Mouse (Mus musculus): Measurements from ENCODE around the gene Uvrag.

Gene Uvrag

GRCm38 (mm10) chr7:98895501-98896095 lies 245.3 kb downstream of the Uvrag start:
- DNase-seq (ENCODE audit: low read depth in 1 of 2, low spot score in 2 of 2): no peak

DNA sequence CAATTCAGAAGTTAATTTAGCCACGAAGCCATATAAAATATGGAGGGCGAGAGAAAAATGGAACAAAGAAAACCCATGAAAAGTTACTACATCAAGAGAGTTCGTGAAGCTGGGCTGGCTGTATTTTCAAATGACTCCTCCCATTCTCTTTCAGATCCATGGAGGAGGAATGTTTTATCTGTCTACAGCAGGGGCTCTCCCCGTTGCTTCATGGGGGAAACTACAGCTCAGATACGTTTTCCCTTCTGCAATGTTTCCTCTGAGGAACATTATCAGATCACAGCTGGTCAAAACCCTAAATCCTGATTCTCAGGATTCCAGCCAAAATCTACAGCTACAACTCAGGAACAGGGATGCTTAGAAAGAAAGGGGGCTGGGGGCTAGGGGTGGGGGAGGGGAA lies 246.2 kb downstream of the Uvrag start:
- DNase-seq (ENCODE audit: low read depth in 1 of 2, low spot score in 2 of 2): no peak

GRCm38 (mm10) chr7:98894305-98894704 lies 246.6 kb downstream of the Uvrag start:
- no peak for DNase-seq (ENCODE audit: low read depth in 1 of 2, low spot score in 2 of 2)

DNA sequence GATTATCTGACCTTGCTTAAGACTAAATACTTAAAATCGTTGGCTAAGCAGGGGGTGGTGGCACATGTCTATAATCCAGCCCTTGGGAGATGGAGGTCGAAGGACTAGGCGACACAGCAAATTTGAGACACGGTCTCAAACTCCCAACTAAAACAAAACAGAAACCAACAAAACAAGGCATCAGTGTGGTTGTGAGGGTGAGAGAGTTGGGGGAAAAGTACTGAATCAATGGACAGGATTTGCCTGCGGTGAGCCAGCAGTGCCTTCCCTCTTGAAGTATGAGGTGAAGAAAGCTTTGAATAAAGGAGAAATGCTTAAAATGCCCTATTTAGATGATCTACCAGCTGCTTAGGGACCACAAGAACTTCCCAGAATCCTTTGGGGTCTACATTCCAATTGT lies 247.8 kb downstream of the Uvrag start:
- no peak for DNase-seq (ENCODE audit: low read depth in 1 of 2, low spot score in 2 of 2)

DNA sequence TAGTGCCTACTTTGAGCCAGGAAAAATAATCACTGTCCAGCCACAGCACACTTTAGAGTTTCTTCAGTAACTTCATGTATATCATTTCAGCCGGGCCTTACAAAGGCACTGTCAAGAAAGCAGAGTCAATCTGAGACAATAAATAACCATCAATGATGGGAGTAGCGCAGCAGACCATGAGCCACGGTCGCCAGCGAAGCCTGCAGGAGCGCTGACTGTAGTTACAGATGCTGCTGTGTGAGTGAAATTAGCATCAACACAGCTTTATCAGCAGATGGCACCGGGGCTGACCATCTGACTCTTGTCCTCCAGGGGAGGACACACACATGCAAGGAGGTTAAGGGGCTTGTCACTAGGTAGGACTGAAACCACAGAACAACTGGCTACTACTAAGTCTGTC lies 251.7 kb downstream of the Uvrag start:
- no peak for DNase-seq (ENCODE audit: low read depth in 1 of 2, low spot score in 2 of 2)

- no peak for DNase-seq (ENCODE audit: low read depth in 1 of 2, low spot score in 2 of 2)
These were observed 252.1 kb downstream of the Uvrag start for GRCm38 (mm10) chr7:98888810-98889209.

- DNase-seq (ENCODE audit: low read depth in 1 of 2, low spot score in 2 of 2): no peak
These were observed 253.1 kb downstream of the Uvrag start for GRCm38 (mm10) chr7:98887811-98888261.

DNA sequence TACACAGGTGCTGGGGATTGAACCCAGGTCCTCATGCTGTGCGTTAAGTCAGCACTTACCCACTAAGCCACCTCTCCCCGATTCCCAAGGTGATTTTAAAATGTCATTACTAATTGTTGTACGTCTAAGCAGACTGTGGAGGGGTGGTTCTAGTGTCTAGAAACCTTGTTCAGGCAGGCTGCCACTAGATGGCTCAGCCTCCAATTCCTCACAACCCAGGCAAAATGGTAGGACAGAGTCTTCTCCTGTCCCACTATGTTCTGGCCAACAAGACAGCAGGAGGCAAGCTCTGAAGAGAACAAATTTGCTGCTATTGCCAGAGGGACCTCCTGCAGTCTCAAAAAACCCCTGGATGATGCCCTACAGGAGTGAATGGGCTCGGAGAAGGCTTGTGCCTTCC lies 259.1 kb downstream of the Uvrag start:
- no peak for DNase-seq (ENCODE audit: low read depth in 1 of 2, low spot score in 2 of 2)

GRCm38 (mm10) chr7:98879176-98879575 lies 261.8 kb downstream of the Uvrag start:
- no peak for DNase-seq (ENCODE audit: low read depth in 1 of 2, low spot score in 2 of 2)

- DNase-seq (ENCODE audit: low read depth in 1 of 2, low spot score in 2 of 2): no peak
These were observed 264.8 kb downstream of the Uvrag start for GRCm38 (mm10) chr7:98876119-98876518.

DNA sequence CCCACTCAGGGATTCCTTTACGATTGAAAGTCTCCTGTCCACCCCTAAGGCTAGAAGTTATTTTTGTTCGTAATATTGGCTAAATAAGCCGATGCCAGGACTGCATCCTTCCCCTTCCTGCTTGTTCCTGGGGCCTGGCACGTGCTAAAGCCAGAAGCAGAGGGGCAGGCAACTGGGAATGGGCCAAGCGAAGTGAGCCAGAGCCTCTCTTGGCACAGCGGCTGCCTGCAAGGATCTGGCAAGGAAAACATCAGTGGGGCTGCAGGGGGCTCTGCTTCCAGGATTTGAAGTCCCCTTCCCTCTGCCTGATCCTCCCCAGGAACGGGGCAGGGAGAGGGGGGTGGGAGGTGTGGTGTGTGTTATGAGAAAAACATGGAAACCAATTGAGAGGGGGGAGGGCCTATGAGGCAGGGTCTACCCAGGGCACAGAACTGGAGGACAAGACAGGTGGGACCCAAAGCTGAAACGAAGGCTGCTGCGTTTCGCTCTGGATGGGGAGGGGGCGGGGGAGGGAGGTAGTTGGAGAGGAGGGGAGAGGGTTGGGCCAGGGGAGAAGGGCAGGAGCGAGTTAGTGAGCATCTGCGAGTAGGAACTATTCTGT lies 265.5 kb downstream of the Uvrag start:
- no peak for DNase-seq (ENCODE audit: low read depth in 1 of 2, low spot score in 2 of 2)

GRCm38 (mm10) chr7:98874411-98874951 lies 266.5 kb downstream of the Uvrag start:
- no peak for DNase-seq (ENCODE audit: low read depth in 1 of 2, low spot score in 2 of 2)

GRCm38 (mm10) chr7:98873316-98873715 lies 267.6 kb downstream of the Uvrag start:
- DNase-seq (ENCODE audit: low read depth in 1 of 2, low spot score in 2 of 2): no peak

- DNase-seq (ENCODE audit: low read depth in 1 of 2, low spot score in 2 of 2): no peak
These were observed 269.1 kb downstream of the Uvrag start for GRCm38 (mm10) chr7:98871882-98872281.

GRCm38 (mm10) chr7:98870791-98871190 lies 270.1 kb downstream of the Uvrag start:
- no peak for DNase-seq (ENCODE audit: low read depth in 1 of 2, low spot score in 2 of 2)

- DNase-seq (ENCODE audit: low read depth in 1 of 2, low spot score in 2 of 2): no peak
These were observed 271.9 kb downstream of the Uvrag start for GRCm38 (mm10) chr7:98869070-98869469.

DNA sequence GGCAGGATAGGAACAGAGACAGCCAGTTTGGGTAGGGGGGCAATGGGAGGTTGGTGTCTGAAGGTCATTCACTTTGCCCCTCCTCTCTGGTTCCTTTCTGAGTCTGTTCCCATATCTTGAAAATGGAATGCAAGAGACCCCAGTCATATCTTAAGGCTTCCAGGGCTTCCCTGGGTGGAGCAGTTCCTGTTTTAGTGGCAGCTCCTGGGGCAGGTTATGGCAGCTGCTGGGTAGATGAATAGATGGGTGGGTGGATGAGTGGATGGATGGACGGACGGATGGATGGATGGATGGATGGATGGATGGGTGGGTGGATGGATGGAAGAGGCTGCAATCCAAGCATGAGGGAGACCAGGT lies 273.2 kb downstream of the Uvrag start:
- no peak for DNase-seq (ENCODE audit: low read depth in 1 of 2, low spot score in 2 of 2)

GRCm38 (mm10) chr7:98867053-98867793 lies 273.7 kb downstream of the Uvrag start:
- no peak for DNase-seq (ENCODE audit: low read depth in 1 of 2, low spot score in 2 of 2)

DNA sequence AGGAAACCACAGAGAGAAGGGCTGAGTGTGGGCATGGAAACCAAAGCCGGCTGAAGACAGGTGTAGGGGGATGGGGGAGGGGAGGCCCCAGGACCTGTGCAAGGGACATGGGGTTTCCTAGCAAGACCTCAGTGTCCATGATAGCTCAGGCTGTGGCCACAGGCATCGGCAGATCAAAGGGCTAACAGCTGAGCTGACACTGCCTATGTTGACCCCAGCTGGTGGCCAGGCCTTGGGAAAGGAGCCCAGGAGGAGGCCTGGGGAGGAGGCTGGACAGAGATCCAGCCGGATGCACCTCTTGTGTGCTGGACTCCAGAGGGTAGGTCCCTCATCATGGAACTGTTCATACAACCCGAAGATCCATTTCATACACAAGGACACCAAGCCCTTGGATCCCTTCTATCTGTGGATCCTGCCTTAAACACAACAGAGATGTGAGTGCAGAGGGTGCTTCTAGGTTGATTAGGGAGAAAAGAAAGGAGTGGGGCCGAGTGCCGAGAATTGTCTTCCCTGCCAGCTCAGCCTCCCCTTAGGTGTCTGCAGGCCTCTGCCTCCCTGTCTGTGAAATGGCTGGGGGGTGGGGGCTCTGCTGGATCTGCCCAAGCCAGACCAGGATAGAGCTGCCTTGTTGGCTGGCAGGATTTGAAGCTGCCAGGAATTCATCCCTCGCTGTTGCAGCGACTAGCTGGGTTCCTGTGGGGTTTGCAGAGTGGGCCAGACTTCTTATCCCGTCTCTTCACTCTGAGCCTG lies 276.8 kb downstream of the Uvrag start:
- no peak for DNase-seq (ENCODE audit: low read depth in 1 of 2, low spot score in 2 of 2)

DNA sequence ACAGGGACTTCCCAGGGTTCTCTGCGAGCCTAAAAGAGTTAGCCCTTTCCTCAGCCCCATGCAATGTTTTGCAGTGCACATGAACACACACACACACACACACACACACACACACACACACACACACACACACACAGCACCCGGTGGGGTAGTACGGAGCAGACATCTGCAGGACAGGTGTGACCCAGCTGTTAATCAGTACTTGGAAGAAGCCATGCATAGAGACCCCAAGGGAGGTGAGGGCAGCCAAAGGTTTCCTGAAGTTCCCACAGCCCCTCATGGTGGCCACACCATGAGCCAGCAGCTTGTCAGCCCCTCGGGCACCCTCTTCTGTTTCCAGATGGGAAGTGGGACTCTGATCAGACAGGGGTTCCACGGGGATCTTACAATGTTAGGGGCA lies 277.9 kb downstream of the Uvrag start:
- no peak for DNase-seq (ENCODE audit: low read depth in 1 of 2, low spot score in 2 of 2)

GRCm38 (mm10) chr7:98861002-98861401 lies 279.9 kb downstream of the Uvrag start:
- DNase-seq (ENCODE audit: low read depth in 1 of 2, low spot score in 2 of 2): no peak

- no peak for DNase-seq (ENCODE audit: low read depth in 1 of 2, low spot score in 2 of 2)
These were observed 283.8 kb downstream of the Uvrag start for GRCm38 (mm10) chr7:98857094-98857493.
